Mouse (Mus musculus): ENCODE results near the gene Gtsf1.

The Gtsf1 gene

GRCm38 (mm10) chr15:103358278-103359121 is 71.8 kb downstream of the Gtsf1 start:
- peak in 1 of 2 experiments; percentile 23 for DNase-seq (ENCODE audit: low spot score in 2 of 2)

- no peak for DNase-seq (ENCODE audit: low spot score in 2 of 2)
Observed at GRCm38 (mm10) chr15:103357817-103358216, 72.5 kb downstream of the Gtsf1 start.

- DNase-seq (ENCODE audit: low spot score in 2 of 2) = no peak
Observed at GRCm38 (mm10) chr15:103356130-103356529, 74.1 kb downstream of the Gtsf1 start.

GRCm38 (mm10) chr15:103355420-103355819 is 74.8 kb downstream of the Gtsf1 start:
- no peak for DNase-seq (ENCODE audit: low spot score in 2 of 2)

GRCm38 (mm10) chr15:103354690-103355089 is 75.6 kb downstream of the Gtsf1 start:
- DNase-seq (ENCODE audit: low spot score in 2 of 2) = no peak

- DNase-seq (ENCODE audit: low spot score in 2 of 2) = no peak
Observed at GRCm38 (mm10) chr15:103353511-103354256, 76.6 kb downstream of the Gtsf1 start.

GRCm38 (mm10) chr15:103352856-103353255 is 77.4 kb downstream of the Gtsf1 start:
- DNase-seq (ENCODE audit: low spot score in 2 of 2) = peak; percentile 51 to 54

All from right cerebral cortex, adult 2 months (tissue).